Mouse (Mus musculus): ENCODE results near the gene Retreg1. TPM values are rescaled to one million over a fixed set of nuclear protein-coding genes. Genes with fewer than 3 reads are reported as not detected.

Retreg1 gene
- polyA plus RNA-seq, 1 experiment from 2014 or later: 2.2 TPM

- no peak for ATAC-seq (replicated peaks; ENCODE audit: low FRiP score)
- H3K9me3 ChIP-seq (ENCODE audit: control insufficient read depth, low read length): no peaks in the 10 kb centered on the region
- 94% methylated on average over 15 of the region's 15 CpGs for WGBS
- no peak overlapping the region for H3K4me2 ChIP-seq (ENCODE audit: low read depth, low read length, severe bottlenecking)
- no peak overlapping the region for H3K4me3 ChIP-seq (ENCODE audit: low read depth, low read length)
- DNase-seq (ENCODE audit: low spot score): no peak
- peaks cover 2% of the 10 kb centered on the region; the same call in 1 of the 2 replicates for H3K4me1 ChIP-seq (replicated peaks; ENCODE audit: control insufficient read depth, insufficient read depth, low read length)
- no peak overlapping the region for H3K27ac ChIP-seq (ENCODE audit: low read depth, low read length)
- no peaks in the 10 kb centered on the region for H3K27me3 ChIP-seq (ENCODE audit: control insufficient read depth, insufficient read depth, low read length)
- no peaks in the 10 kb centered on the region for H3K36me3 ChIP-seq (ENCODE audit: control insufficient read depth, insufficient read depth, low read length)
- no peak overlapping the region for H3K9ac ChIP-seq (ENCODE audit: low read length)
Measured at GRCm38 (mm10) chr15:25943386-25944137, 100.6 kb downstream of the Retreg1 start.

- ATAC-seq (replicated peaks; ENCODE audit: low FRiP score) (no peak), DNase-seq (ENCODE audit: low spot score) (no peak)
- no peak overlapping the region for H3K4me3 ChIP-seq (ENCODE audit: low read depth, low read length)
- WGBS: 89% methylated on average over 8 of the region's 8 CpGs
- H3K36me3 ChIP-seq (ENCODE audit: control insufficient read depth, insufficient read depth, low read length): no peaks in the 10 kb centered on the region
- H3K27me3 ChIP-seq (ENCODE audit: control insufficient read depth, insufficient read depth, low read length): no peaks in the 10 kb centered on the region
- no peaks in the 10 kb centered on the region for H3K9me3 ChIP-seq (ENCODE audit: control insufficient read depth, low read length)
- H3K4me2 ChIP-seq (ENCODE audit: low read depth, low read length, severe bottlenecking): no peak overlapping the region
- H3K9ac ChIP-seq (ENCODE audit: low read length): no peak overlapping the region
- no peak overlapping the region for H3K27ac ChIP-seq (ENCODE audit: low read depth, low read length)
- H3K4me1 ChIP-seq (replicated peaks; ENCODE audit: control insufficient read depth, insufficient read depth, low read length): peaks cover 2% of the 10 kb centered on the region; the same call in 1 of the 2 replicates
Measured at GRCm38 (mm10) chr15:25945224-25945623, 102.2 kb downstream of the Retreg1 start.

DNA sequence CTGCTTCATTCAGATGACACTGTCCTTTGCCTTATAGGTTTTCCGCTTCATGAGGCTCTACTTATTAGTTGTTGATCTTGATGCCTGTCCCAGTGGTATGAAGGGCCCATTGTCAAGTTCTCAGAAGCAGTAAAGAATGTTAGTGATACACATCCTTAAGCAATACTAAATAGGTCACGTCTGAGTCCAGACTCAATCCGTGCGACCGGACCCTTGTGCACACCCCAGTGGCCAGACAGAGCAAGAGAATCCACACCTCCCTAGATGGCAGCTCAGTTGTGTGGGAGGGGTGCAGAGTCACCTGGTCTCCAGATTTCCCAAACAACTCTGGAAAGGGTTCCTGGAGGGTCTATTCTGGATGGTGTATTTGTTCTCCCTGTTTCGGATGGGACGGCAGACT is 103.5 kb downstream of the Retreg1 start:
- H3K4me2 ChIP-seq (ENCODE audit: low read depth, low read length, severe bottlenecking): no peak overlapping the region
- H3K27me3 ChIP-seq (ENCODE audit: control insufficient read depth, insufficient read depth, low read length): no peaks in the 10 kb centered on the region
- 91% methylated on average over 7 of the region's 7 CpGs for WGBS
- H3K9me3 ChIP-seq (ENCODE audit: control insufficient read depth, low read length): no peaks in the 10 kb centered on the region
- H3K36me3 ChIP-seq (ENCODE audit: control insufficient read depth, insufficient read depth, low read length): no peaks in the 10 kb centered on the region
- no peak for ATAC-seq (replicated peaks; ENCODE audit: low FRiP score)
- no peak overlapping the region for H3K27ac ChIP-seq (ENCODE audit: low read depth, low read length)
- no peaks in the 10 kb centered on the region for H3K4me1 ChIP-seq (replicated peaks; ENCODE audit: control insufficient read depth, insufficient read depth, low read length)
- H3K4me3 ChIP-seq (ENCODE audit: low read depth, low read length): no peak overlapping the region
- H3K9ac ChIP-seq (ENCODE audit: low read length): no peak overlapping the region
- no peak for DNase-seq (ENCODE audit: low spot score)

- no peak for ATAC-seq (replicated peaks; ENCODE audit: low FRiP score)
Measured at GRCm38 (mm10) chr15:25947383-25947782, 104.4 kb downstream of the Retreg1 start.

GRCm38 (mm10) chr15:25948257-25949223 is 105.6 kb downstream of the Retreg1 start:
- H3K4me3 ChIP-seq (ENCODE audit: low read depth, low read length): no peak overlapping the region
- no peaks in the 10 kb centered on the region for H3K27me3 ChIP-seq (ENCODE audit: control insufficient read depth, insufficient read depth, low read length)
- 88% methylated on average over 26 of the region's 26 CpGs for WGBS
- ATAC-seq (replicated peaks; ENCODE audit: low FRiP score): no peak
- no peak overlapping the region for H3K27ac ChIP-seq (ENCODE audit: low read depth, low read length)
- DNase-seq (ENCODE audit: low spot score): no peak
- no peaks in the 10 kb centered on the region for H3K4me1 ChIP-seq (replicated peaks; ENCODE audit: control insufficient read depth, insufficient read depth, low read length)
- no peaks in the 10 kb centered on the region for H3K9me3 ChIP-seq (ENCODE audit: control insufficient read depth, low read length)
- no peak overlapping the region for H3K4me2 ChIP-seq (ENCODE audit: low read depth, low read length, severe bottlenecking)
- H3K36me3 ChIP-seq (ENCODE audit: control insufficient read depth, insufficient read depth, low read length): no peaks in the 10 kb centered on the region
- no peak overlapping the region for H3K9ac ChIP-seq (ENCODE audit: low read length)

More at GRCm38 (mm10) chr15:25947383-25947782, 104.4 kb downstream of the Retreg1 start:
- no peak overlapping the region for H3K4me3 ChIP-seq (ENCODE audit: low read depth, low read length)
- H3K4me1 ChIP-seq (replicated peaks; ENCODE audit: control insufficient read depth, insufficient read depth, low read length): no peaks in the 10 kb centered on the region
- 81% methylated on average over 8 of the region's 8 CpGs for WGBS
- no peaks in the 10 kb centered on the region for H3K9me3 ChIP-seq (ENCODE audit: control insufficient read depth, low read length)
- no peaks in the 10 kb centered on the region for H3K36me3 ChIP-seq (ENCODE audit: control insufficient read depth, insufficient read depth, low read length)
- H3K27me3 ChIP-seq (ENCODE audit: control insufficient read depth, insufficient read depth, low read length): no peaks in the 10 kb centered on the region
- H3K27ac ChIP-seq (ENCODE audit: low read depth, low read length): no peak overlapping the region
- H3K9ac ChIP-seq (ENCODE audit: low read length): no peak overlapping the region
- no peak overlapping the region for H3K4me2 ChIP-seq (ENCODE audit: low read depth, low read length, severe bottlenecking)
- DNase-seq (ENCODE audit: low spot score): no peak

DNA sequence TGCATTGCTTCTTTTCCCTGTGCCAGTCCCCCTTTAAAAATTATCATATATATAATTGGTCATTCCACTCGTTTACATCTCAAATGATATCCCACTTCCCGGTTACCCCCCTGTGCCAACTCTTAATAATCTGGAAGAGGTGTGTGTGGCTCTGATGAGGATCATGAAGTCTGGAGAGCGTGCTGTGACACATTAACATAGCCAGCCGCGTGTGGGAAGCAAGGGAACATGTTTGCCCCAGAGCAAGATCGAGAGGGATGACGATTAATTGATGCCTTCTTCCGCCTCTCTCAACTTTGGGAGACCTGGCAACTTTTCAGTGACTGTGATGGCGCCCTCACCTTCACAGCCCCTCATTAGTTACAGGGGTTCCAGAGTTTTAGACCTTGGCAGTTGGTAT is 106.7 kb downstream of the Retreg1 start:
- no peak for DNase-seq (ENCODE audit: low spot score)
- WGBS: 89% methylated on average over 9 of the region's 9 CpGs
- Histone ChIP-seq H3K9me3 (ENCODE audit: control insufficient read depth, low read length) (no peaks in the 10 kb centered on the region), H3K9ac (ENCODE audit: low read length) (no peak overlapping the region), H3K4me2 (ENCODE audit: low read depth, low read length, severe bottlenecking) (no peak overlapping the region), H3K4me1 (replicated peaks; ENCODE audit: control insufficient read depth, insufficient read depth, low read length) (no peaks in the 10 kb centered on the region), H3K27me3 (ENCODE audit: control insufficient read depth, insufficient read depth, low read length) (no peaks in the 10 kb centered on the region), H3K4me3 (ENCODE audit: low read depth, low read length) (no peak overlapping the region), H3K27ac (ENCODE audit: low read depth, low read length) (no peak overlapping the region), H3K36me3 (ENCODE audit: control insufficient read depth, insufficient read depth, low read length) (no peaks in the 10 kb centered on the region)
- no peak for ATAC-seq (replicated peaks; ENCODE audit: low FRiP score)

DNA sequence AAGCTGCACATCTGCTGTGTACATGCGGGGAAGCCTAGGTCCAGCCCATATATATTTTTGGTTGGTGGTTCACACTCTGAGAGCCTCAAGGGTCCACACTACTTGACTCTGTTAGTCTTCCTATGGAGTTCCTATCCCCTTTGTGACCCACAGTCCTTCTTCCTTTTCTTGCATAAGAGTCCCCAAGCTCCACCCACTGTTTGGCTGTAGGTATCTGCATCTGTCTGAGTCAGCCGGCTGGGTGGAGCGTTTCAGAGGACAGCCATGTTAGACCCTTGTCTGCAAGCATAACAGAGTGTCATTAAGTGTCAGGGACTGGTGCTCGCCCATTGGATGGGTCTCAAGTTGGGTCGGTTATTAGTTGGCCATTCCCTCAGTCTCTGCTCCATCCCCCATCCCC is 107.6 kb downstream of the Retreg1 start:
- Histone ChIP-seq H3K4me3 (ENCODE audit: low read depth, low read length) (no peak overlapping the region), H3K27ac (ENCODE audit: low read depth, low read length) (no peak overlapping the region), H3K36me3 (ENCODE audit: control insufficient read depth, insufficient read depth, low read length) (no peaks in the 10 kb centered on the region), H3K9ac (ENCODE audit: low read length) (no peak overlapping the region), H3K4me1 (replicated peaks; ENCODE audit: control insufficient read depth, insufficient read depth, low read length) (no peaks in the 10 kb centered on the region), H3K9me3 (ENCODE audit: control insufficient read depth, low read length) (no peaks in the 10 kb centered on the region), H3K27me3 (ENCODE audit: control insufficient read depth, insufficient read depth, low read length) (no peaks in the 10 kb centered on the region), H3K4me2 (ENCODE audit: low read depth, low read length, severe bottlenecking) (no peak overlapping the region)
- WGBS: 83% methylated on average over 5 of the region's 5 CpGs
- ATAC-seq (replicated peaks; ENCODE audit: low FRiP score) (no peak), DNase-seq (ENCODE audit: low spot score) (no peak)

GRCm38 (mm10) chr15:25951037-25951436 is 108.1 kb downstream of the Retreg1 start:
- Histone ChIP-seq H3K4me1 (replicated peaks; ENCODE audit: control insufficient read depth, insufficient read depth, low read length) (no peaks in the 10 kb centered on the region), H3K27me3 (ENCODE audit: control insufficient read depth, insufficient read depth, low read length) (no peaks in the 10 kb centered on the region), H3K36me3 (ENCODE audit: control insufficient read depth, insufficient read depth, low read length) (no peaks in the 10 kb centered on the region), H3K4me2 (ENCODE audit: low read depth, low read length, severe bottlenecking) (no peak overlapping the region), H3K9me3 (ENCODE audit: control insufficient read depth, low read length) (no peaks in the 10 kb centered on the region), H3K4me3 (ENCODE audit: low read depth, low read length) (no peak overlapping the region), H3K9ac (ENCODE audit: low read length) (no peak overlapping the region), H3K27ac (ENCODE audit: low read depth, low read length) (no peak overlapping the region)
- ATAC-seq (replicated peaks; ENCODE audit: low FRiP score): no peak
- 81% methylated on average over 4 of the region's 4 CpGs for WGBS
- no peak for DNase-seq (ENCODE audit: low spot score)

All from forebrain, embryonic 11.5 days (tissue).